Mouse (Mus musculus): ENCODE measurements around the gene Olfr1494. TPM values are rescaled to one million over a fixed set of nuclear protein-coding genes. Genes with fewer than 3 reads are reported as not detected.

The Olfr1494 gene
- not detected in 2 replicates for polyA plus RNA-seq (2012; ENCODE audit: insufficient read depth, insufficient read length, missing spikeins)

DNA sequence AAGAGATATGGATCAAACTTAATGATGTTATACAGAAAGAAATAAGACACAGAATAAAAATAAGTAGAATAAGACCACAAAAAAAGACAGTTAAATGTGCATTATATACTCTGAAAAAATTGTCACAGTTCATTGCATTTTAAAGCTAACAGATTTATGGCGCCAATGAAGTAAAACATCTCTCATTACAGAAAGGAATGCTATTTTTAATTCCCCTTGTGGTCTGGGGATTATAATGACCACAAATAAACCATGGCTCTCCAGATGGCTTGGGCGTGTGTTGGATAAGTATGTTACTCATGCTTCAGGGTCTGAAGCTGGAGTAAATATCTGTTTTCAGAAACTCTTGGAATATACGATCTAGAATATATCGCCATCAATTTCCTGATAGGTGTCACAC is at the start of gene Olfr1494:
Gene Olfr1494 (plus strand): TSS at position 301 of the 400 bp plus-strand sequence.
- no peak within 1 kb of the TSS for H3K4me3 ChIP-seq (ENCODE audit: insufficient read depth, low read length)
- TF ChIP-seq CTCF (IDR thresholded peaks at IDR 0.05; ENCODE audit: low read depth, low read length) (no peak), POLR2A (IDR thresholded peaks at IDR 0.05; ENCODE audit: borderline replicate concordance, low read depth, low read length) (no peak)
- H3K4me1 ChIP-seq (ENCODE audit: control insufficient read depth, insufficient read depth, low read length): no peaks in the 10 kb centered on the region
- no peak within 1 kb of the TSS for H3K27ac ChIP-seq (ENCODE audit: insufficient read depth, low read depth, low read length)

DNA sequence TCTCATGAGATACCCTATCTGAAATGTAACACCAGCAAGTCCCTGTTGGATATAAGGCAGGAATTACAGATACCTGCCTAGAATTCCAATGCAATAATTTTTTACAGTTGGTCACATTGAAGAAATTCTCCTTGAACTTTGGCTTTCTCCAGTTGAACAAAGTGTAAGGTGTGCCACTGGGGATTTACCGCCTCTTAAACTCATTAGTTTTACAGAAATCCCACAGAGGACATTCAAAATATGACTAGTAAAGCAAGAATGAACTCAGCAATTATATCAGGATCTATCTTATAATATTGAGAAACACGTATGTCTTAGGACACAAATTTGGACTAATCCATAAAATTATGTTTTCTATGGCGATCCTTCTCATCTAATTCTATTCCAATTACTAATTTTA is 42.6 kb upstream of the Olfr1494 start, which contains the start of gene Olfr1491:
Gene Olfr1491 (plus strand): TSS at position 301 of the 400 bp plus-strand sequence.
- no peak within 1 kb of the TSS for H3K27ac ChIP-seq (ENCODE audit: insufficient read depth, low read depth, low read length)
- no peak for TF ChIP-seq POLR2A (IDR thresholded peaks at IDR 0.05; ENCODE audit: borderline replicate concordance, low read depth, low read length)
- no peak for TF ChIP-seq CTCF (IDR thresholded peaks at IDR 0.05; ENCODE audit: low read depth, low read length)
- H3K4me3 ChIP-seq (ENCODE audit: insufficient read depth, low read length): no peak within 1 kb of the TSS
- no peaks in the 10 kb centered on the region for H3K4me1 ChIP-seq (ENCODE audit: control insufficient read depth, insufficient read depth, low read length)

DNA sequence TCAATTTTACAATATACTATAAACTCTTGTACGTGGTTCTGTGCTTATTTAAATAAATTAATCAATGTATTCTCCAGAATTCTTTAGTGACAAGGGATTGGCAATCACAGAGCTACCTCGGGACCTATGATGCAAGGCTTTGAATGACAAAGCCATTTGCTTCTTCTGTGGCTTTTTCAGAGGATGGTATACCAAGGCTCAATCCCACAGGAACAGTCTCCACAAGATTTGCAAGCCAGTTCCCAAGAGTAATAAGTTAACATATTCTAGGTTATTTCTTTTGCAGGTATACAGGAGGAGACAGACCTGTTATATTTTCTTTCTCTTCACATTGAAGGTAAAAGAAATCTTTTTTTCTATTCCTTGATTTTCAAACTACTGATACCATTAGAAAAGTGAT is 16.6 kb upstream of the Olfr1494 start, which contains the start of gene Olfr1493-ps1:
Gene Olfr1493-ps1 (plus strand): TSS at position 301 of the 400 bp plus-strand sequence.
- H3K27ac ChIP-seq (ENCODE audit: insufficient read depth, low read depth, low read length): no peak within 1 kb of the TSS
- no peak within 1 kb of the TSS for H3K4me3 ChIP-seq (ENCODE audit: insufficient read depth, low read length)
- H3K4me1 ChIP-seq (ENCODE audit: control insufficient read depth, insufficient read depth, low read length): no peaks in the 10 kb centered on the region
- TF ChIP-seq CTCF (IDR thresholded peaks at IDR 0.05; ENCODE audit: low read depth, low read length) (no peak), POLR2A (IDR thresholded peaks at IDR 0.05; ENCODE audit: borderline replicate concordance, low read depth, low read length) (no peak)

DNA sequence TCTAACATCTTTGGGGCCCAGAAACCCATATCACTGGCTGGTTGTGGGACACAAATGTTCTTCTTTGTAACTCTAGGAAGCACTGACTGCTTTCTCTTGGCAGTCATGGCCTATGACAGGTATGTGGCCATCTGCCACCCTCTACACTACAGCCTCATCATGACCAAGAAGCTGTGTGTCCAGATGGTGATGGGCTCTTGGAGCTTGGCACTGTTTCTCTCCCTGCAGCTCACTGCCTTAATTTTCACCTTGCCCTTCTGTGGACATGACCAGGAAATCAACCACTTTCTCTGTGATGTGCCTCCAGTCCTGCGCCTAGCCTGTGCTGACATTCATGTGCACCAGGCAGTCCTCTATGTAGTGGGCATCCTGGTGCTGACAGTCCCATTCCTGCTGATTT is 9.8 kb downstream of the Olfr1494 start:
- no peak overlapping the region for H3K4me3 ChIP-seq (ENCODE audit: insufficient read depth, low read length)
- no peak for TF ChIP-seq CTCF (IDR thresholded peaks at IDR 0.05; ENCODE audit: low read depth, low read length)
- TF ChIP-seq POLR2A (IDR thresholded peaks at IDR 0.05; ENCODE audit: borderline replicate concordance, low read depth, low read length): no peak
- no peak overlapping the region for H3K27ac ChIP-seq (ENCODE audit: insufficient read depth, low read depth, low read length)
- no peaks in the 10 kb centered on the region for H3K4me1 ChIP-seq (ENCODE audit: control insufficient read depth, insufficient read depth, low read length)

DNA sequence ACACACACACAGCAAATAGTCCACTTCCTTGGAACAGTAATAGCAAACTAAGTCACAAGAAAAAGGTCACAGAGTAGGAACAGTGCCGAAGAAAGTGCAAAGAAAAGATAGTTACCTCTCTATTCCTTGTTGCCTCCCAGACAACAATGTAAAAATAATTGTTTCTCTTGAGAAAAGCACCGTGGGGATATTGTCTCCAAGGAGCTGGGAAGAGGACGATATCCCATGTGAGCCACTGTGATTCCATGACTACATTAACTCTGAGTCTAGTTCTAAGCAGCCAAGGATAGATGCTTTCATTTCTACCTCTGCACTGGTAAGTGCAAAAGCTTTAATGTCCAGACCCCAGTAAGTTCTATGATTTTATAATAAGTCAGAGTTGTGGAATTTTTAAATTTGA is 24.8 kb downstream of the Olfr1494 start, which contains the start of gene Olfr1495:
Gene Olfr1495 (plus strand): TSS at position 301 of the 400 bp plus-strand sequence.
- Histone ChIP-seq H3K4me3 (ENCODE audit: insufficient read depth, low read length) (no peak within 1 kb of the TSS), H3K4me1 (ENCODE audit: control insufficient read depth, insufficient read depth, low read length) (no peaks in the 10 kb centered on the region), H3K27ac (ENCODE audit: insufficient read depth, low read depth, low read length) (no peak within 1 kb of the TSS)
- TF ChIP-seq CTCF (IDR thresholded peaks at IDR 0.05; ENCODE audit: low read depth, low read length): no peak
- no peak for TF ChIP-seq POLR2A (IDR thresholded peaks at IDR 0.05; ENCODE audit: borderline replicate concordance, low read depth, low read length)

DNA sequence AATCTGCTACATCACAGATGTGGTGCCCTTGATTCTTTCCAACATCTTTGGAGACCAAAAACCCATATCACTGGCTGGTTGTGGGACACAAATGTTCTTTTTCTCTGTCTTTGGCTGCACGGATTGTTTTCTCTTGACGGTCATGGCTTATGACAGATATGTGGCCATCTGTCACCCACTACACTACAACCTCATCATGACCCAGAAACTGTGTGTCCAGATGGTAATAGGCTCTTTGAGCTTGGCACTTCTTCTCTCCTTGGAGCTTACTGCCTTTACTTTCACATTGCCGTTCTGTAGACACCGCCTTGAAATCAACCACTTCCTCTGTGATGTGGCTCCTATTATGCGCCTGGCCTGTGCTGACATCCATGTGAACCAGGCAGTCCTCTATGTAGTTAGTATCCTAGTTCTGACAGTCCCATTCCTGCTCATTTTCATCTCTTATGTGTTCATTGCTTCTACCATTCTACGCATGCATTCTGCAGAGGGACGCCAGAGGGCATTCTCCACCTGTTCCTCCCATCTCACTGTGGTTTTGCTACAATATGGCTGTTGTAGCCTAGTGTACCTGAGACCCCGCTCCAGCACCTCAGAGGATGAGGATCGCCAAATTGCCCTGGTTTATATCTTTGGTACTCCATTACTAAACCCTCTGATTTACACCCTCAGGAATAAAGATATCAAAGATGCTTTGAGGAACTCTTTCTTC is 29.2 kb downstream of the Olfr1494 start:
- H3K4me3 ChIP-seq (ENCODE audit: insufficient read depth, low read length): no peak overlapping the region
- H3K4me1 ChIP-seq (ENCODE audit: control insufficient read depth, insufficient read depth, low read length): no peaks in the 10 kb centered on the region
- TF ChIP-seq CTCF (IDR thresholded peaks at IDR 0.05; ENCODE audit: low read depth, low read length): no peak
- TF ChIP-seq POLR2A (IDR thresholded peaks at IDR 0.05; ENCODE audit: borderline replicate concordance, low read depth, low read length): no peak
- H3K27ac ChIP-seq (ENCODE audit: insufficient read depth, low read depth, low read length): no peak overlapping the region

DNA sequence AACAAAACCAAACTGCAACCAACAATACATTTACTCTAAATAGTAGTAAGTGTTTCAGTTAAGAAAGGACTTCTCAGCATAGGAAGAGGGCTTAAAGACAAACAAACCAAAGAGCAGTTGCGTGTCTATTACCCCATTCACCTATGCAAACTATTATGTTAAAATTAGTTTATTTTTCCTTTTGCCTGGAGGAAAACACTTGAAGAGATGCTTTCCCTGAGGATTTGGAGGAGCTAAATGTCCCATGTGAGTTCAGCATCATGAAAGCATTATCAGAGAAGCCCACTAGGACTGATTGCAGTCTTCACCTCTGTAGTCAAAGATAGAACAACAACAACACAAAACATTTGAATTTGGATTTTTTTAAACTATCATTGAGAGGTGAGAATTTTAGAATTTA is 38.0 kb downstream of the Olfr1494 start, which contains the start of gene Olfr1496:
Gene Olfr1496 (plus strand): TSS at position 301 of the 400 bp plus-strand sequence.
- no peaks in the 10 kb centered on the region for H3K4me1 ChIP-seq (ENCODE audit: control insufficient read depth, insufficient read depth, low read length)
- TF ChIP-seq POLR2A (IDR thresholded peaks at IDR 0.05; ENCODE audit: borderline replicate concordance, low read depth, low read length): no peak
- no peak for TF ChIP-seq CTCF (IDR thresholded peaks at IDR 0.05; ENCODE audit: low read depth, low read length)
- no peak within 1 kb of the TSS for H3K4me3 ChIP-seq (ENCODE audit: insufficient read depth, low read length)
- H3K27ac ChIP-seq (ENCODE audit: insufficient read depth, low read depth, low read length): no peak within 1 kb of the TSS

DNA sequence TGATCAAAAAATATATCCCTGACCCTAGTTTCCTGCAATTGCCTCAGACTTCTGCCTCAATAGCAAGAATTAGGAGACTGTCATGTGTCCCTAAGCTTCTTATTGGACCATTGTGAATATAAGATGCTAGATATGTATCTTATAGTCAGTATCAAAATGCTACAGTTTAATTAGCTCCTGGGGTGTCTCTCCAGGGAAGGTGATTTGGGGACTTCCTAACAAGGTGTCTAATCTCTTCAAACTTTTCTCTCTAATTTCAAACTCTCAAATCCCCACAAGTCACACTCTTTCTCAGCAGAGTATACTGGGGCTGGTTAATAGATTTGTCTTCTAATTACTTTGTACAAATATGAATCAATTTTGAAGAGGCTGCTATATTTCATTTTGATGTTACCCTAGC is 58.6 kb downstream of the Olfr1494 start, which contains the start of gene Olfr1497:
Gene Olfr1497 (minus strand): TSS at position 101 of the 400 bp plus-strand sequence.
- no peak within 1 kb of the TSS for H3K4me3 ChIP-seq (ENCODE audit: insufficient read depth, low read length)
- no peak within 1 kb of the TSS for H3K27ac ChIP-seq (ENCODE audit: insufficient read depth, low read depth, low read length)
- TF ChIP-seq POLR2A (IDR thresholded peaks at IDR 0.05; ENCODE audit: borderline replicate concordance, low read depth, low read length): no peak
- no peak for TF ChIP-seq CTCF (IDR thresholded peaks at IDR 0.05; ENCODE audit: low read depth, low read length)
- H3K4me1 ChIP-seq (ENCODE audit: control insufficient read depth, insufficient read depth, low read length): no peaks in the 10 kb centered on the region

Other genes with a start within 250 kb of the Olfr1494 start
- gene Olfr1477, start 239.2 kb upstream of the Olfr1494 start, polyA plus RNA-seq (2012; ENCODE audit: insufficient read depth, insufficient read length, missing spikeins): not detected in 2 replicates
- not detected in 2 replicates for gene Olfr1480, start 211.8 kb upstream of the Olfr1494 start, polyA plus RNA-seq (2012; ENCODE audit: insufficient read depth, insufficient read length, missing spikeins)
- not detected in 2 replicates for gene Olfr1484, start 156.2 kb upstream of the Olfr1494 start, polyA plus RNA-seq (2012; ENCODE audit: insufficient read depth, insufficient read length, missing spikeins)
- not detected in 2 replicates for gene Olfr1487, start 122.4 kb upstream of the Olfr1494 start, polyA plus RNA-seq (2012; ENCODE audit: insufficient read depth, insufficient read length, missing spikeins)
- gene Olfr1489, start 108.1 kb upstream of the Olfr1494 start, polyA plus RNA-seq (2012; ENCODE audit: insufficient read depth, insufficient read length, missing spikeins): 0.13 and 0.19 TPM in 2 replicates
- gene Olfr1490, start 88.6 kb upstream of the Olfr1494 start, polyA plus RNA-seq (2012; ENCODE audit: insufficient read depth, insufficient read length, missing spikeins): not detected in 2 replicates
- not detected in 2 replicates for gene Olfr1491, start 42.5 kb upstream of the Olfr1494 start, polyA plus RNA-seq (2012; ENCODE audit: insufficient read depth, insufficient read length, missing spikeins)
- not detected in 2 replicates for gene Olfr1493-ps1, start 16.4 kb upstream of the Olfr1494 start, polyA plus RNA-seq (2012; ENCODE audit: insufficient read depth, insufficient read length, missing spikeins)
- not detected in 2 replicates for gene Olfr1495, start 24.9 kb downstream of the Olfr1494 start, polyA plus RNA-seq (2012; ENCODE audit: insufficient read depth, insufficient read length, missing spikeins)
- 0.37 TPM in 1 of 2 replicates, not detected in the other for gene Olfr1496, start 38.1 kb downstream of the Olfr1494 start, polyA plus RNA-seq (2012; ENCODE audit: insufficient read depth, insufficient read length, missing spikeins)
- gene Olfr1497, start 58.5 kb downstream of the Olfr1494 start, polyA plus RNA-seq (2012; ENCODE audit: insufficient read depth, insufficient read length, missing spikeins): not detected in 2 replicates
- not detected in 2 replicates for gene Olfr1499, start 79.7 kb downstream of the Olfr1494 start, polyA plus RNA-seq (2012; ENCODE audit: insufficient read depth, insufficient read length, missing spikeins)
- gene Olfr1500, start 90.8 kb downstream of the Olfr1494 start, polyA plus RNA-seq (2012; ENCODE audit: insufficient read depth, insufficient read length, missing spikeins): not detected in 2 replicates
- not detected in 2 replicates for gene Olfr1501, start 111.0 kb downstream of the Olfr1494 start, polyA plus RNA-seq (2012; ENCODE audit: insufficient read depth, insufficient read length, missing spikeins)
- not detected in 2 replicates for gene Olfr1502, start 122.1 kb downstream of the Olfr1494 start, polyA plus RNA-seq (2012; ENCODE audit: insufficient read depth, insufficient read length, missing spikeins)
- not detected in 2 replicates for gene Olfr1504, start 158.2 kb downstream of the Olfr1494 start, polyA plus RNA-seq (2012; ENCODE audit: insufficient read depth, insufficient read length, missing spikeins)
- gene Olfr1505, start 173.8 kb downstream of the Olfr1494 start, polyA plus RNA-seq (2012; ENCODE audit: insufficient read depth, insufficient read length, missing spikeins): not detected in 2 replicates